In genomic region chr4:102633241-102633640, GRCm38 (mm10) we compare ENCODE assay signal across 22 mouse cellular contexts.
"Had no signal": no experiment of that assay in that cellular context is flagged by ENCODE, and none has a peak within 500 bp of the region (broad histone marks: within the 10 kb centered on the region; RNA-seq: fewer than 3 reads in every experiment).

No protein-coding gene starts in this region.

- H3K27ac ChIP-seq: limb, embryonic 10.5 days; limb, embryonic 13.5 days; liver, embryonic 12.5 days; liver, embryonic 15.5 days; lung, embryonic 15.5 days; midbrain, embryonic 10.5 days; midbrain, embryonic 13.5 days; neural tube, embryonic 12.5 days; neural tube, embryonic 15.5 days; stomach, postnatal 0 days had no signal

- H3K9ac ChIP-seq: limb, embryonic 13.5 days; liver, embryonic 12.5 days; liver, embryonic 15.5 days; lung, embryonic 15.5 days; midbrain, embryonic 13.5 days; neural tube, embryonic 12.5 days; neural tube, embryonic 15.5 days had no signal

- DNase-seq: kidney, adult 8-10 months; kidney, postnatal 14 days; kidney, postnatal 4 days; liver; lung, adult 18-20 months; lung, postnatal 10 days; lung, postnatal 36 days; thymus, adult 2 months; thymus, postnatal 14 days; thymus, postnatal 4 days had no signal

- H3K4me1 ChIP-seq: limb, embryonic 10.5 days; liver, embryonic 12.5 days; neural tube, embryonic 12.5 days; neural tube, embryonic 15.5 days had no signal

- H3K36me3 ChIP-seq: limb, embryonic 10.5 days; limb, embryonic 13.5 days; liver, embryonic 12.5 days; liver, embryonic 15.5 days; lung, embryonic 15.5 days; midbrain, embryonic 10.5 days; midbrain, embryonic 13.5 days; neural tube, embryonic 12.5 days; neural tube, embryonic 15.5 days had no signal

- H3K4me2 ChIP-seq: limb, embryonic 13.5 days; liver, embryonic 12.5 days; liver, embryonic 15.5 days; lung, embryonic 15.5 days; midbrain, embryonic 13.5 days; neural tube, embryonic 12.5 days; neural tube, embryonic 15.5 days had no signal

- ATAC-seq: liver, embryonic 12.5 days; midbrain, embryonic 13.5 days; midbrain, embryonic 16.5 days had no signal

- H3K4me3 ChIP-seq: limb, embryonic 10.5 days; limb, embryonic 13.5 days; liver, embryonic 12.5 days; liver, embryonic 15.5 days; lung, embryonic 15.5 days; megakaryocyte, embryonic 14.5 days; midbrain, embryonic 10.5 days; midbrain, embryonic 13.5 days; neural tube, embryonic 12.5 days; neural tube, embryonic 15.5 days had no signal

- H3K9me3 ChIP-seq: limb, embryonic 10.5 days; limb, embryonic 13.5 days; liver, embryonic 12.5 days; liver, embryonic 15.5 days; lung, embryonic 15.5 days; megakaryocyte, embryonic 14.5 days; midbrain, embryonic 10.5 days; midbrain, embryonic 13.5 days; neural tube, embryonic 12.5 days; neural tube, embryonic 15.5 days had no signal

- H3K27me3 ChIP-seq: limb, embryonic 13.5 days; liver, embryonic 12.5 days; liver, embryonic 15.5 days; lung, embryonic 15.5 days; midbrain, embryonic 13.5 days; neural tube, embryonic 12.5 days; neural tube, embryonic 15.5 days had no signal
